Mouse (Mus musculus): ENCODE data around the gene Gm47996. TPM values are rescaled to one million over a fixed set of nuclear protein-coding genes. Genes with fewer than 3 reads are reported as not detected.

Gm47996 gene
- total and polyA plus RNA-seq, 2 experiments: not detected

GRCm38 (mm10) chr1:151219045-151219444 is 9.1 kb downstream of the Gm47996 start:
- Histone ChIP-seq H3K79me2 (ENCODE audit: control insufficient read depth, insufficient read depth, low read length) (no peaks in the 10 kb centered on the region), H3K36me3 (ENCODE audit: control insufficient read depth, insufficient read depth, low read length) (no peaks in the 10 kb centered on the region), H3K27ac (replicated peaks; ENCODE audit: insufficient read depth, low read depth, low read length) (no peak overlapping the region), H3K27me3 (ENCODE audit: control insufficient read depth, insufficient read depth, low read length) (no peaks in the 10 kb centered on the region), H3K4me3 (ENCODE audit: insufficient read depth, low read depth, low read length) (no peak overlapping the region), H3K9ac (ENCODE audit: low read depth, low read length) (no peak overlapping the region), H3K4me1 (ENCODE audit: control insufficient read depth, insufficient read depth, low read length) (peaks cover 10% of the 10 kb centered on the region; the same call in 1 of the 2 replicates)
- TF ChIP-seq CTCF (IDR thresholded peaks at IDR 0.05; ENCODE audit: low read depth, low read length): no peak
- TF ChIP-seq POLR2A (IDR thresholded peaks at IDR 0.05; ENCODE audit: extremely low read depth, insufficient read depth, low read length): no peak
- WGBS: 95% methylated on average over 5 of the region's 5 CpGs
- no peak for DNase-seq (ENCODE audit: extremely low read depth, low read depth, low spot score)

GRCm38 (mm10) chr1:151220098-151220497 is 10.2 kb downstream of the Gm47996 start:
- no peak overlapping the region for H3K27ac ChIP-seq (replicated peaks; ENCODE audit: insufficient read depth, low read depth, low read length)
- no peak for TF ChIP-seq POLR2A (IDR thresholded peaks at IDR 0.05; ENCODE audit: extremely low read depth, insufficient read depth, low read length)
- no peak for TF ChIP-seq CTCF (IDR thresholded peaks at IDR 0.05; ENCODE audit: low read depth, low read length)
- H3K36me3 ChIP-seq (ENCODE audit: control insufficient read depth, insufficient read depth, low read length): no peaks in the 10 kb centered on the region
- no peak for DNase-seq (ENCODE audit: extremely low read depth, low read depth, low spot score)
- 92% methylated on average over 7 of the region's 7 CpGs for WGBS
- H3K79me2 ChIP-seq (ENCODE audit: control insufficient read depth, insufficient read depth, low read length): no peaks in the 10 kb centered on the region
- no peaks in the 10 kb centered on the region for H3K27me3 ChIP-seq (ENCODE audit: control insufficient read depth, insufficient read depth, low read length)
- H3K4me1 ChIP-seq (ENCODE audit: control insufficient read depth, insufficient read depth, low read length): peaks cover 10% of the 10 kb centered on the region; the same call in 1 of the 2 replicates
- no peak overlapping the region for H3K9ac ChIP-seq (ENCODE audit: low read depth, low read length)
- no peak overlapping the region for H3K4me3 ChIP-seq (ENCODE audit: insufficient read depth, low read depth, low read length)

GRCm38 (mm10) chr1:151222561-151223267 is 12.8 kb downstream of the Gm47996 start:
- no peak overlapping the region for H3K27ac ChIP-seq (replicated peaks; ENCODE audit: insufficient read depth, low read depth, low read length)
- H3K27me3 ChIP-seq (ENCODE audit: control insufficient read depth, insufficient read depth, low read length): no peaks in the 10 kb centered on the region
- no peak overlapping the region for H3K4me3 ChIP-seq (ENCODE audit: insufficient read depth, low read depth, low read length)
- no peaks in the 10 kb centered on the region for H3K79me2 ChIP-seq (ENCODE audit: control insufficient read depth, insufficient read depth, low read length)
- 95% methylated on average over 10 of the region's 10 CpGs for WGBS
- H3K9ac ChIP-seq (ENCODE audit: low read depth, low read length): no peak overlapping the region
- no peak for DNase-seq (ENCODE audit: extremely low read depth, low read depth, low spot score)
- peaks cover 2% of the 10 kb centered on the region; the same call in 1 of the 2 replicates for H3K4me1 ChIP-seq (ENCODE audit: control insufficient read depth, insufficient read depth, low read length)
- TF ChIP-seq CTCF (IDR thresholded peaks at IDR 0.05; ENCODE audit: low read depth, low read length): no peak
- no peak for TF ChIP-seq POLR2A (IDR thresholded peaks at IDR 0.05; ENCODE audit: extremely low read depth, insufficient read depth, low read length)
- no peaks in the 10 kb centered on the region for H3K36me3 ChIP-seq (ENCODE audit: control insufficient read depth, insufficient read depth, low read length)

DNA sequence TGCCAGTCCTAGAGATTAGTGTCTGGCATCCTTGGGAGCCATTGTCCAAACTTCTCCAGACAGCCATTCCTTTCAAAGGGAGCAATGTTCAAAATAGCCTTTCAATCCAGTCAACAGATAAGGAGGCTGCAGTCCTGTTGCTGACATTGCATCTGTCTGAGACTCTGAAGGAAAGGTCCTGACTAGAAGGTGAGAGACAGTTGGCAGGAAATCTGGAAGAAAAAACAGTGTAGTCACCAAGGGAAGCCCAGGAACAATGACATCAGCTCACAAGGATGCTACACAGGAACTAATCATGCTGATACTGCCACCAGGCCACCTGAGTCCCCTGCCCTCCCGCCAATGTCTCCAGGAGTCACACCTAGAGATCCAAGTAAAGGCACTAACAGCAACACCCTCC is 13.4 kb downstream of the Gm47996 start:
- H3K9ac ChIP-seq (ENCODE audit: low read depth, low read length): no peak overlapping the region
- H3K4me3 ChIP-seq (ENCODE audit: insufficient read depth, low read depth, low read length): no peak overlapping the region
- 81% methylated on average over 1 of the region's 1 CpGs for WGBS
- no peak for DNase-seq (ENCODE audit: extremely low read depth, low read depth, low spot score)
- TF ChIP-seq CTCF (IDR thresholded peaks at IDR 0.05; ENCODE audit: low read depth, low read length): no peak
- TF ChIP-seq POLR2A (IDR thresholded peaks at IDR 0.05; ENCODE audit: extremely low read depth, insufficient read depth, low read length): no peak
- H3K4me1 ChIP-seq (ENCODE audit: control insufficient read depth, insufficient read depth, low read length): no peaks in the 10 kb centered on the region
- H3K36me3 ChIP-seq (ENCODE audit: control insufficient read depth, insufficient read depth, low read length): no peaks in the 10 kb centered on the region
- no peaks in the 10 kb centered on the region for H3K27me3 ChIP-seq (ENCODE audit: control insufficient read depth, insufficient read depth, low read length)
- H3K79me2 ChIP-seq (ENCODE audit: control insufficient read depth, insufficient read depth, low read length): no peaks in the 10 kb centered on the region
- no peak overlapping the region for H3K27ac ChIP-seq (replicated peaks; ENCODE audit: insufficient read depth, low read depth, low read length)

DNA sequence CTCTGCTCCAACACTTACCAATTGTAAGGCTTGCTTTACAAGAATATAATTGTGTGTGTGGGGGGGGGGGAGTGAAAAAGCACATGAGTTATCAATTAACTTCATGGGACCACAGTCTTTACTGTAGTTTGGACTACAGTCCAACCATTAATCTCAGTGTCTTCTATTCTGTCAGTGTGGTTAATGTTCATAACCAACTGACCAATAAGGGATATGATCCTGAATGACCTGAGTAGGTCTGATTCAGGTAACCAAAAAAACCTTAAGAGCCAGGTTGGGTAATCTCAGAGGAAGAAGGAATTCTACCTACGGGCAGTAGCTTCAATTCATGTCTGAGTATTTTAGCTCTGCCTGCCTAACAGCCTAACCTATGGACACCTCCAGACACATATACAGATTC is 14.6 kb downstream of the Gm47996 start:
- TF ChIP-seq CTCF (IDR thresholded peaks at IDR 0.05; ENCODE audit: low read depth, low read length) (no peak), POLR2A (IDR thresholded peaks at IDR 0.05; ENCODE audit: extremely low read depth, insufficient read depth, low read length) (no peak)
- no peak overlapping the region for H3K9ac ChIP-seq (ENCODE audit: low read depth, low read length)
- no peak overlapping the region for H3K4me3 ChIP-seq (ENCODE audit: insufficient read depth, low read depth, low read length)
- no peaks in the 10 kb centered on the region for H3K27me3 ChIP-seq (ENCODE audit: control insufficient read depth, insufficient read depth, low read length)
- no peaks in the 10 kb centered on the region for H3K4me1 ChIP-seq (ENCODE audit: control insufficient read depth, insufficient read depth, low read length)
- no peaks in the 10 kb centered on the region for H3K79me2 ChIP-seq (ENCODE audit: control insufficient read depth, insufficient read depth, low read length)
- no peak for DNase-seq (ENCODE audit: extremely low read depth, low read depth, low spot score)
- no peak overlapping the region for H3K27ac ChIP-seq (replicated peaks; ENCODE audit: insufficient read depth, low read depth, low read length)
- 94% methylated on average over 1 of the region's 1 CpGs for WGBS
- H3K36me3 ChIP-seq (ENCODE audit: control insufficient read depth, insufficient read depth, low read length): no peaks in the 10 kb centered on the region

DNA sequence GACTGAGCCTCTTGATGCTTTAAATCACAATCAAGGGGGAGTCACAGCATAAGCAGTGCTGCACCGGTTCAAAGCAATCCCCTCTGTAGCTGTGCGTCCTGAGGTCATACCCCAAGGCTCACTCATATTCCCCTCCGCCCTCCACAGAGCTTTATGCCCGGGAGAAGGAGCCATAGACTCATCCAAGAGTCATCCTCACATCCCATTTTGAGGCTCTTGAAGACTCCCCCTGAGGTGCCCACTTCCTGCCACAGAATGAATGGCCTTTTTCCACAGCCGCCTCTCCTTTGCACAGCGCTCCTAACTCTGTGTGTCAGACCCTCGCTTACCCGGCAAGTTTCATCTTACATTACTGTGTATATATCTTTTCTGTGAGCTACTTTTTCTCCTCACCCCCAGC is 17.6 kb downstream of the Gm47996 start:
- Histone ChIP-seq H3K79me2 (ENCODE audit: control insufficient read depth, insufficient read depth, low read length) (no peaks in the 10 kb centered on the region), H3K4me1 (ENCODE audit: control insufficient read depth, insufficient read depth, low read length) (no peaks in the 10 kb centered on the region), H3K27ac (replicated peaks; ENCODE audit: insufficient read depth, low read depth, low read length) (no peak overlapping the region), H3K9ac (ENCODE audit: low read depth, low read length) (no peak overlapping the region), H3K4me3 (ENCODE audit: insufficient read depth, low read depth, low read length) (no peak overlapping the region), H3K27me3 (ENCODE audit: control insufficient read depth, insufficient read depth, low read length) (no peaks in the 10 kb centered on the region), H3K36me3 (ENCODE audit: control insufficient read depth, insufficient read depth, low read length) (no peaks in the 10 kb centered on the region)
- no peak for DNase-seq (ENCODE audit: extremely low read depth, low read depth, low spot score)
- TF ChIP-seq POLR2A (IDR thresholded peaks at IDR 0.05; ENCODE audit: extremely low read depth, insufficient read depth, low read length) (no peak), CTCF (IDR thresholded peaks at IDR 0.05; ENCODE audit: low read depth, low read length) (no peak)
- 91% methylated on average over 8 of the region's 8 CpGs for WGBS

All from liver, adult 2 months (tissue).